8 mouse cellular contexts compared by ENCODE assay signal in genomic region chr19:6987904-6988285, GRCm38 (mm10). TPM values are rescaled to one million over a fixed set of nuclear protein-coding genes. Genes with fewer than 3 reads are reported as not detected.
DNase-seq lines count a peak whose midpoint lies in the region; ATAC-seq and TF ChIP-seq lines count a peak whose summit lies in the region.

No protein-coding gene starts in this region.

- peaks cover 28% of the 10 kb centered on the region for H3K4me1 ChIP-seq in kidney, embryonic 16.5 days (ENCODE audit: insufficient read depth, low read length)
- H3K4me1 ChIP-seq in bone marrow, adult 2 months (ENCODE audit: control insufficient read depth, insufficient read depth, low read length) = peaks cover 3% of the 10 kb centered on the region
- H3K4me1 ChIP-seq in hindbrain, embryonic 13.5 days (replicated peaks) = peaks cover 36% of the 10 kb centered on the region
- peaks cover 22% of the 10 kb centered on the region for H3K4me1 ChIP-seq in midbrain, embryonic 14.5 days (ENCODE audit: control insufficient read depth, insufficient read depth, low read length)

- 4% methylated on average over 8 of the region's 8 CpGs for WGBS in kidney, embryonic 16.5 days
- 15% methylated on average over 8 of the region's 8 CpGs for WGBS in bone marrow, adult 2 months
- 3% methylated on average over 8 of the region's 8 CpGs for WGBS in hindbrain, embryonic 13.5 days
- 6% methylated on average over 8 of the region's 8 CpGs for WGBS in midbrain, embryonic 14.5 days

- peak overlapping the region; percentile 79 for H3K27ac ChIP-seq in kidney, embryonic 16.5 days (ENCODE audit: low read length)
- no peak overlapping the region for H3K27ac ChIP-seq in bone marrow, adult 2 months (ENCODE audit: control insufficient read depth, insufficient read depth, low read depth, low read length, poor library complexity)
- H3K27ac ChIP-seq in hindbrain, embryonic 13.5 days = peak overlapping the region; percentile 76
- H3K27ac ChIP-seq in midbrain, embryonic 14.5 days (replicated peaks; ENCODE audit: low read depth, low read length) = peak overlapping the region; percentile 78

- ATAC-seq in kidney, embryonic 16.5 days (ENCODE audit: low FRiP score, low TSS enrichment) = no peak
- no peak for ATAC-seq in hindbrain, embryonic 13.5 days (ENCODE audit: low FRiP score)
- 0 out of 2 replicates have a peak, but pooled peaks have one; percentile 2 for ATAC-seq in midbrain, embryonic 14.5 days (ENCODE audit: low FRiP score, low TSS enrichment)
- ATAC-seq in activated CD4-positive, CD25-positive, alpha-beta regulatory T cell, adult 4 months = no peak
- ATAC-seq in frontal cortex, adult (ENCODE audit: low TSS enrichment) = no peak

- no peak for TF ChIP-seq POLR2A in bone marrow, adult 2 months (IDR thresholded peaks at IDR 0.05; ENCODE audit: borderline replicate concordance, control insufficient read depth, low read depth, low read length)

- H3K9me3 ChIP-seq in kidney, embryonic 16.5 days (ENCODE audit: low read length) = no peaks in the 10 kb centered on the region
- H3K9me3 ChIP-seq in hindbrain, embryonic 13.5 days = no peaks in the 10 kb centered on the region
- H3K9me3 ChIP-seq in midbrain, embryonic 14.5 days (ENCODE audit: control insufficient read depth, low read length) = no peaks in the 10 kb centered on the region

- peaks cover 18% of the 10 kb centered on the region for H3K36me3 ChIP-seq in kidney, embryonic 16.5 days (ENCODE audit: insufficient read depth, low read length)
- peaks cover 21% of the 10 kb centered on the region for H3K36me3 ChIP-seq in hindbrain, embryonic 13.5 days
- H3K36me3 ChIP-seq in midbrain, embryonic 14.5 days (ENCODE audit: control insufficient read depth, insufficient read depth, low read length) = peaks cover 13% of the 10 kb centered on the region

- peak overlapping the region; percentile 77 for H3K4me2 ChIP-seq in kidney, embryonic 16.5 days (replicated peaks; ENCODE audit: low read depth, low read length)
- peak overlapping the region; percentile 93 for H3K4me2 ChIP-seq in hindbrain, embryonic 13.5 days
- peak overlapping the region; percentile 92 for H3K4me2 ChIP-seq in midbrain, embryonic 14.5 days (ENCODE audit: low read length)

- TF ChIP-seq CTCF in bone marrow, adult 2 months (IDR thresholded peaks at IDR 0.05; ENCODE audit: control insufficient read depth, insufficient read depth, low read length) = no peak

- H3K4me3 ChIP-seq in kidney, embryonic 16.5 days (ENCODE audit: low read length) = peak overlapping the region; percentile 81
- H3K4me3 ChIP-seq in bone marrow, adult 2 months (replicated peaks; ENCODE audit: control insufficient read depth, low read depth, low read length) = peak overlapping the region; percentile 58
- H3K4me3 ChIP-seq in hindbrain, embryonic 13.5 days = peak overlapping the region; percentile 57
- H3K4me3 ChIP-seq in midbrain, embryonic 14.5 days (replicated peaks; ENCODE audit: low read depth, low read length) = peak overlapping the region; percentile 65

- H3K27me3 ChIP-seq in kidney, embryonic 16.5 days (ENCODE audit: insufficient read depth, low read length) = no peaks in the 10 kb centered on the region
- H3K27me3 ChIP-seq in hindbrain, embryonic 13.5 days = no peaks in the 10 kb centered on the region
- no peaks in the 10 kb centered on the region for H3K27me3 ChIP-seq in midbrain, embryonic 14.5 days (ENCODE audit: control insufficient read depth, insufficient read depth, low read length)

- H3K9ac ChIP-seq in kidney, embryonic 16.5 days (replicated peaks; ENCODE audit: low read length) = peak overlapping the region; percentile 93
- H3K9ac ChIP-seq in hindbrain, embryonic 13.5 days = peak overlapping the region; percentile 82
- H3K9ac ChIP-seq in midbrain, embryonic 14.5 days (replicated peaks; ENCODE audit: low read length) = peak overlapping the region; percentile 88

- DNase-seq in kidney, adult 18-20 months = no peak
- DNase-seq in midbrain, embryonic 14.5 days = no peak
- DNase-seq in urinary bladder, postnatal 10 days (ENCODE audit: low spot score) = no peak

RNA-seq across cellular contexts. Expression of gene Vegfb, which starts 0.4 kb away (rescaled TPM):
- polyA plus RNA-seq in kidney, embryonic 16.5 days (2015; fragmentation: Nextera tagmentation; extraction: Ambion mirVana) = 25.1 and 37.3 TPM in 2 replicates
- 10.0 and 14.0 TPM in 2 replicates for polyA plus RNA-seq in bone marrow, adult 2 months (2011; ENCODE audit: insufficient read depth, insufficient read length, low replicate concordance, missing spikeins)
- polyA plus RNA-seq in hindbrain, embryonic 13.5 days (2015; fragmentation: Nextera tagmentation; extraction: Ambion mirVana) = 33.5 and 34.9 TPM in 2 replicates
- polyA plus RNA-seq in midbrain, embryonic 14.5 days (2014; fragmentation: Nextera tagmentation; extraction: Ambion mirVana) = 33.1 and 47.3 TPM in 2 replicates
- 1 to 10 TPM; 2.5 to 2.6 TPM for polyA plus RNA-seq in activated CD4-positive, CD25-positive, alpha-beta regulatory T cell, adult 4 months (2017; shearing (Covaris generic))

RNA-seq across cellular contexts. Expression of gene Dnajc4, which starts 4.5 kb away (rescaled TPM):
- polyA plus RNA-seq in kidney, embryonic 16.5 days (2015; fragmentation: Nextera tagmentation; extraction: Ambion mirVana) = 26.8 and 27.3 TPM in 2 replicates
- polyA plus RNA-seq in bone marrow, adult 2 months (2011; ENCODE audit: insufficient read depth, insufficient read length, low replicate concordance, missing spikeins) = 14.8 and 28.8 TPM in 2 replicates
- 24.2 and 25.9 TPM in 2 replicates for polyA plus RNA-seq in hindbrain, embryonic 13.5 days (2015; fragmentation: Nextera tagmentation; extraction: Ambion mirVana)
- polyA plus RNA-seq in midbrain, embryonic 14.5 days (2014; fragmentation: Nextera tagmentation; extraction: Ambion mirVana) = 23.1 and 26.7 TPM in 2 replicates
- polyA plus RNA-seq in activated CD4-positive, CD25-positive, alpha-beta regulatory T cell, adult 4 months (2017; shearing (Covaris generic)) = 10 to 100 TPM; 44.8 to 46.0 TPM

RNA-seq across cellular contexts. Expression of gene Fkbp2, which starts 7.6 kb away (rescaled TPM):
- polyA plus RNA-seq in kidney, embryonic 16.5 days (2015; fragmentation: Nextera tagmentation; extraction: Ambion mirVana) = 139 and 150 TPM in 2 replicates
- polyA plus RNA-seq in bone marrow, adult 2 months (2011; ENCODE audit: insufficient read depth, insufficient read length, low replicate concordance, missing spikeins) = 40.9 and 42.3 TPM in 2 replicates
- polyA plus RNA-seq in hindbrain, embryonic 13.5 days (2015; fragmentation: Nextera tagmentation; extraction: Ambion mirVana) = 108 and 109 TPM in 2 replicates
- 73.8 and 86.9 TPM in 2 replicates for polyA plus RNA-seq in midbrain, embryonic 14.5 days (2014; fragmentation: Nextera tagmentation; extraction: Ambion mirVana)
- 10 to 100 TPM; 54.3 to 76.4 TPM for polyA plus RNA-seq in activated CD4-positive, CD25-positive, alpha-beta regulatory T cell, adult 4 months (2017; shearing (Covaris generic))

RNA-seq across cellular contexts. Expression of gene Nudt22, which starts 8.0 kb away (rescaled TPM):
- 30.9 and 35.0 TPM in 2 replicates for polyA plus RNA-seq in kidney, embryonic 16.5 days (2015; fragmentation: Nextera tagmentation; extraction: Ambion mirVana)
- polyA plus RNA-seq in bone marrow, adult 2 months (2011; ENCODE audit: insufficient read depth, insufficient read length, low replicate concordance, missing spikeins) = 13.2 and 20.7 TPM in 2 replicates
- polyA plus RNA-seq in hindbrain, embryonic 13.5 days (2015; fragmentation: Nextera tagmentation; extraction: Ambion mirVana) = 18.6 and 23.8 TPM in 2 replicates
- polyA plus RNA-seq in midbrain, embryonic 14.5 days (2014; fragmentation: Nextera tagmentation; extraction: Ambion mirVana) = 19.4 and 20.2 TPM in 2 replicates
- polyA plus RNA-seq in activated CD4-positive, CD25-positive, alpha-beta regulatory T cell, adult 4 months (2017; shearing (Covaris generic)) = 10 to 100 TPM; 29.8 to 33.4 TPM

RNA-seq across cellular contexts. Expression of gene Trpt1, which starts 8.0 kb away (rescaled TPM):
- polyA plus RNA-seq in kidney, embryonic 16.5 days (2015; fragmentation: Nextera tagmentation; extraction: Ambion mirVana) = 12.6 and 13.1 TPM in 2 replicates
- polyA plus RNA-seq in bone marrow, adult 2 months (2011; ENCODE audit: insufficient read depth, insufficient read length, low replicate concordance, missing spikeins) = 4.6 TPM in 1 of 2 replicates, not detected in the other
- polyA plus RNA-seq in hindbrain, embryonic 13.5 days (2015; fragmentation: Nextera tagmentation; extraction: Ambion mirVana) = 16.6 and 18.0 TPM in 2 replicates
- 18.6 and 20.0 TPM in 2 replicates for polyA plus RNA-seq in midbrain, embryonic 14.5 days (2014; fragmentation: Nextera tagmentation; extraction: Ambion mirVana)
- polyA plus RNA-seq in activated CD4-positive, CD25-positive, alpha-beta regulatory T cell, adult 4 months (2017; shearing (Covaris generic)) = 1 to 10 TPM; 4.5 to 7.3 TPM
